Mouse (Mus musculus): Measurements from ENCODE around the gene Pitpnm3. TPM values are rescaled to one million over a fixed set of nuclear protein-coding genes. Genes with fewer than 3 reads are reported as not detected.

The Pitpnm3 gene
- polyA plus RNA-seq, 2 experiments = 0.01 to 0.13 TPM

DNA sequence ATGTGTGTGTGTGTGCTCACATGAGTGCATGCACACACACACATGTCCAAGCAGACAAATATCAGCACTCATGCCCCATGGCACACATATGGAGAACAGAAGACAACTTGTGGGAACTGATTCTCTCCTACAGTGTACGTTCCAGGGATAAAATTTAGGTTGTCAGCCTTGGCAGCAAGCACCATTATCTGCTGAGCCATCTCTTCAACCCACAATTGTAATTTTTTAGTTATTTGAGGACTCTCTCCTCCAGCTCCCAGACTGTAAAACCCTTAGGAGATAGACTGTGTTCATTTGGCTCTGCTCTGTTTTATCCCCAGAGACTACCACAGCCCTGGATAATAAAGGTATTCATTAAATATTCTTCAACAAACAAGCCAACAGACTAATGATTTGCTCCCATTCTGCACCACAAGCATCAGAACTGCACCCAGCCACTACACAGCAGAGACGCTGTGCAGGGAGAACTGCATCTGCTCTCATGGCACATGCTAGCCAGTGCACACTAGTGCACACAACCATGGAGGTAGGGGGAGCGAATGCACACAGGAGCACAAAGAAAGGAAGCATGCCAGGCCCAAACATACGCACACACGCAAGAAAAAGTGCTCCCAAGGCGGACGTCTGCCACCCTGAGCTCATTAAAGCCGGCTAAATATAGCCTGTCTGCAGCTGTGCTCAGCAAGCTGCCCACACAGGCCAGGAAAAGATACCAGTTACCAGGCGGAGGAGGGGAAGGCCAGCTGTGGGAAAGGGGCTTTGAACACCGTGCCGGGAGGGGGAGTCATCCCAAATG lies 49.1 kb downstream of the Pitpnm3 start:
- Histone ChIP-seq H3K4me3 (ENCODE audit: insufficient read depth in 1 of 2, low read depth in 2 of 2, low read length in 2 of 2) (no peak overlapping the region), H3K4me2 (ENCODE audit: low read depth) (no peak overlapping the region), H3K36me3 (replicated peaks; ENCODE audit: control insufficient read depth, insufficient read depth, low read depth) (no peaks in the 10 kb centered on the region), H3K27ac (no peak overlapping the region), H3K27me3 (ENCODE audit: control insufficient read depth, insufficient read depth, low read length) (no peaks in the 10 kb centered on the region), H3K4me1 (replicated peaks; ENCODE audit: control insufficient read depth in 2 of 2, insufficient read depth in 2 of 2, low read length in 1 of 2) (no peaks in the 10 kb centered on the region), H3K9me3 (ENCODE audit: control insufficient read depth, low read length) (no peaks in the 10 kb centered on the region), H3K9ac (replicated peaks) (no peak overlapping the region)
- 40% methylated on average over 11 of the region's 11 CpGs for WGBS (ENCODE audit: insufficient replicate concordance)
- no peak for ATAC-seq (ENCODE audit: insufficient read depth)
- DNase-seq (ENCODE audit: low read depth in 3 of 3, low spot score in 3 of 3) = no peak
- no peak for TF ChIP-seq CTCF (IDR thresholded peaks at IDR 0.05; ENCODE audit: low read depth)
- TF ChIP-seq EP300 (IDR thresholded peaks at IDR 0.05; ENCODE audit: low read depth) = no peak

GRCm38 (mm10) chr11:72084337-72084736 lies 51.2 kb downstream of the Pitpnm3 start:
- Histone ChIP-seq H3K4me1 (replicated peaks; ENCODE audit: control insufficient read depth in 2 of 2, insufficient read depth in 2 of 2, low read length in 1 of 2) (no peaks in the 10 kb centered on the region), H3K4me3 (ENCODE audit: insufficient read depth in 1 of 2, low read depth in 2 of 2, low read length in 2 of 2) (no peak overlapping the region), H3K36me3 (replicated peaks; ENCODE audit: control insufficient read depth, insufficient read depth, low read depth) (no peaks in the 10 kb centered on the region), H3K27ac (no peak overlapping the region), H3K27me3 (ENCODE audit: control insufficient read depth, insufficient read depth, low read length) (no peaks in the 10 kb centered on the region), H3K9me3 (ENCODE audit: control insufficient read depth, low read length) (no peaks in the 10 kb centered on the region), H3K4me2 (ENCODE audit: low read depth) (no peak overlapping the region), H3K9ac (replicated peaks) (no peak overlapping the region)
- no peak for DNase-seq (ENCODE audit: low read depth in 3 of 3, low spot score in 3 of 3)
- ATAC-seq (ENCODE audit: insufficient read depth) = no peak
- 79% methylated on average over 15 of the region's 15 CpGs for WGBS (ENCODE audit: insufficient replicate concordance)
- TF ChIP-seq EP300 (IDR thresholded peaks at IDR 0.05; ENCODE audit: low read depth) = no peak
- no peak for TF ChIP-seq CTCF (IDR thresholded peaks at IDR 0.05; ENCODE audit: low read depth)

- H3K27ac ChIP-seq = no peak overlapping the region
- no peaks in the 10 kb centered on the region for H3K4me1 ChIP-seq (replicated peaks; ENCODE audit: control insufficient read depth in 2 of 2, insufficient read depth in 2 of 2, low read length in 1 of 2)
- ATAC-seq (ENCODE audit: insufficient read depth) = no peak
- TF ChIP-seq CTCF (IDR thresholded peaks at IDR 0.05; ENCODE audit: low read depth) (no peak), EP300 (IDR thresholded peaks at IDR 0.05; ENCODE audit: low read depth) (no peak)
- H3K9ac ChIP-seq (replicated peaks) = no peak overlapping the region
- no peak overlapping the region for H3K4me3 ChIP-seq (ENCODE audit: insufficient read depth in 1 of 2, low read depth in 2 of 2, low read length in 2 of 2)
- H3K9me3 ChIP-seq (ENCODE audit: control insufficient read depth, low read length) = no peaks in the 10 kb centered on the region
- no peaks in the 10 kb centered on the region for H3K36me3 ChIP-seq (replicated peaks; ENCODE audit: control insufficient read depth, insufficient read depth, low read depth)
- 68% methylated on average over 4 of the region's 4 CpGs for WGBS (ENCODE audit: insufficient replicate concordance)
- no peaks in the 10 kb centered on the region for H3K27me3 ChIP-seq (ENCODE audit: control insufficient read depth, insufficient read depth, low read length)
- DNase-seq (ENCODE audit: low read depth in 3 of 3, low spot score in 3 of 3) = no peak
- no peak overlapping the region for H3K4me2 ChIP-seq (ENCODE audit: low read depth)
Observed at GRCm38 (mm10) chr11:72082601-72083000, 53.0 kb downstream of the Pitpnm3 start.

DNA sequence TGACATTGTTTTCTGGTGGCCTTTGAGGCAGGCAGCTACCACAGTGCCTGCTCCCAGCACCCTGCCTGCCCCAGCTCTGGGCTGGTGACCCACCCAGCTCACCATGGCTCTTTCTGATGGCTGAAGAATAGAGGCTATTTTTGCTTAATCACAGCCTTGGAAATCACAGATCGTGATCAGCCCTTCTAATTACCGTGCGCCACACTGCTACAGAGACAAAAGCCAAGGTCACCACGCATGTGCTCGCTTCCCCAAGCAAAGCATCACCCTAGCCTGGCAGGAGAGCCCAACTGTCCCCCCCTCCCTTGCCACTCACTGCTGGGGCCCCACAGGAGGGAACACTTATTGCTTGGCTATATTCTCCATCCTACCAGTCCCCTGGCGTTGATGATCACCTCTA lies 55.1 kb downstream of the Pitpnm3 start:
- Histone ChIP-seq H3K4me2 (ENCODE audit: low read depth) (no peak overlapping the region), H3K4me1 (replicated peaks; ENCODE audit: control insufficient read depth in 2 of 2, insufficient read depth in 2 of 2, low read length in 1 of 2) (no peaks in the 10 kb centered on the region), H3K27ac (no peak overlapping the region), H3K36me3 (replicated peaks; ENCODE audit: control insufficient read depth, insufficient read depth, low read depth) (no peaks in the 10 kb centered on the region), H3K9me3 (ENCODE audit: control insufficient read depth, low read length) (no peaks in the 10 kb centered on the region), H3K9ac (replicated peaks) (no peak overlapping the region), H3K27me3 (ENCODE audit: control insufficient read depth, insufficient read depth, low read length) (no peaks in the 10 kb centered on the region), H3K4me3 (ENCODE audit: insufficient read depth in 1 of 2, low read depth in 2 of 2, low read length in 2 of 2) (no peak overlapping the region)
- ATAC-seq (ENCODE audit: insufficient read depth) (no peak), DNase-seq (ENCODE audit: low read depth in 3 of 3, low spot score in 3 of 3) (no peak)
- TF ChIP-seq EP300 (IDR thresholded peaks at IDR 0.05; ENCODE audit: low read depth) (no peak), CTCF (IDR thresholded peaks at IDR 0.05; ENCODE audit: low read depth) (no peak)
- WGBS (ENCODE audit: insufficient replicate concordance) = 60% methylated on average over 6 of the region's 6 CpGs

DNA sequence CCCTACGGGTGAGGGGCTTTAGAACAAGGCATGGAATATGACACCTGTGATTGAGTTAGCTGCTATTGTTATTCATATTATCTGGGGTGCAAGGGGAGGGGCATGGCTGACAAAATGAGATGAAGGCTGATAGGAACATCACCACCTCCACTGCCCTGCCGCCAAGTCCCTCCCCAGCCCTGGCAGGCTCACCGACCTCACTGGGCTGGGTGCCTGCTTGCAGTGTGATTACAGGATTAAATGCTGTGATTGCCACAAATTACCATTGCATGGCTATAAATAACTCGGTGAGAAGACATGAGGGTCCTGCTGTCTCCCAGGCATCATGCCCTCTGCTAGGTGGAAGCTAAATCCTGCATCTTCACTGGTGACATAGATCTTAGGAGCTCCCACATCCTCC lies 56.9 kb downstream of the Pitpnm3 start:
- H3K9ac ChIP-seq (replicated peaks) = no peak overlapping the region
- H3K9me3 ChIP-seq (ENCODE audit: control insufficient read depth, low read length) = no peaks in the 10 kb centered on the region
- no peak for TF ChIP-seq CTCF (IDR thresholded peaks at IDR 0.05; ENCODE audit: low read depth)
- no peak for TF ChIP-seq EP300 (IDR thresholded peaks at IDR 0.05; ENCODE audit: low read depth)
- H3K4me2 ChIP-seq (ENCODE audit: low read depth) = no peak overlapping the region
- DNase-seq (ENCODE audit: low read depth in 3 of 3, low spot score in 3 of 3) = no peak
- no peak overlapping the region for H3K27ac ChIP-seq
- H3K4me1 ChIP-seq (replicated peaks; ENCODE audit: control insufficient read depth in 2 of 2, insufficient read depth in 2 of 2, low read length in 1 of 2) = no peaks in the 10 kb centered on the region
- H3K27me3 ChIP-seq (ENCODE audit: control insufficient read depth, insufficient read depth, low read length) = no peaks in the 10 kb centered on the region
- 41% methylated on average over 4 of the region's 4 CpGs for WGBS (ENCODE audit: insufficient replicate concordance)
- no peak for ATAC-seq (ENCODE audit: insufficient read depth)
- no peaks in the 10 kb centered on the region for H3K36me3 ChIP-seq (replicated peaks; ENCODE audit: control insufficient read depth, insufficient read depth, low read depth)
- H3K4me3 ChIP-seq (ENCODE audit: insufficient read depth in 1 of 2, low read depth in 2 of 2, low read length in 2 of 2) = no peak overlapping the region

All from liver, embryonic 14.5 days (tissue).